In the genomic region with DNA sequence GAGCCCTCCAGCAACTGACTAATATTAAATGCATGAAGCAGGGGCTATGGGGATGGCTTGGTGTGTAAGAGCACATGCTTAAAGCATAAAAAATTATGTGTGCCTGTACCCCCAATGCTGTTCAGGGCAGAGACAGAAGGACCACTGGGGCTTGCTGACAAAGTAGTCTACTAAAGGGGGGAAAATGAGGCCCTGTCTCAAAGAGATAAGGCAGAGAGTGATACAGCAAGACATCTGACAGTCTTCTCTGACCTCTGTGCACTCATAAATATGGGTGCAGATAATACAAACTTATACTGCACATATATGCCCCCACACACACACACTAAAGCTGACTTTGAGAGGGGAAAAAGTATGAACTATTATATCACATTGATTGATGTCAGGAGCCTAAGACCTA, we compare ENCODE assay signal across 20 mouse cellular contexts.
A peak's percentile ranks its signal among the peaks of the same experiment; 100 is the strongest.
DNase-seq lines count a peak whose midpoint lies in the region; ATAC-seq lines count a peak whose summit lies in the region.
"Had no signal": no experiment of that assay in that cellular context is flagged by ENCODE, and none has a peak within 500 bp of the region (broad histone marks: within the 10 kb centered on the region; RNA-seq: fewer than 3 reads in every experiment).

No protein-coding gene starts in this region.

- ATAC-seq in liver, embryonic 15.5 days (ENCODE audit: insufficient read depth) = peak; percentile 79
- ATAC-seq: forebrain, embryonic 14.5 days; hindbrain, postnatal 0 days had no signal

- H3K27me3 ChIP-seq in limb, embryonic 10.5 days (ENCODE audit: low read depth, poor library complexity, severe bottlenecking) = no peaks in the 10 kb centered on the region
- H3K27me3 ChIP-seq in liver, embryonic 15.5 days = peaks cover 8% of the 10 kb centered on the region
- H3K27me3 ChIP-seq: heart, embryonic 15.5 days; hindbrain, embryonic 13.5 days had no signal

- peak overlapping the region; percentile 26; the same call in 1 of the 2 replicates for H3K27ac ChIP-seq in limb, embryonic 10.5 days
- no peak overlapping the region for H3K27ac ChIP-seq in liver, embryonic 15.5 days (replicated peaks)
- H3K27ac ChIP-seq: embryonic facial prominence, embryonic 10.5 days; gastrocnemius, adult 2 months; heart, embryonic 10.5 days; heart, embryonic 15.5 days; hindbrain, embryonic 13.5 days; hindbrain, postnatal 0 days had no signal

- no peak overlapping the region for H3K9ac ChIP-seq in liver, embryonic 15.5 days
- H3K9ac ChIP-seq: heart, embryonic 15.5 days; hindbrain, embryonic 13.5 days had no signal

- no peak overlapping the region for H3K4me2 ChIP-seq in liver, embryonic 15.5 days
- H3K4me2 ChIP-seq: heart, embryonic 15.5 days; hindbrain, embryonic 13.5 days had no signal

- peak; percentile 21 for DNase-seq in c-Kit-positive CD71-positive TER-119-positive erythroid progenitor cells, embryonic 14.5 days (ENCODE audit: low spot score)
- no peak for DNase-seq in limb, embryonic 10.5 days (ENCODE audit: low spot score)
- DNase-seq in adrenal gland, adult 18-20 months (ENCODE audit: low spot score in 2 of 2) = no peak
- DNase-seq in cerebellum, adult 8-10 months = no peak
- no peak for DNase-seq in ovary, postnatal 10 days (ENCODE audit: low spot score)
- DNase-seq: adrenal gland, postnatal 10 days; cerebellum, adult 11-12 months; cerebellum, postnatal 10 days; gastrocnemius, adult 2 months; gastrocnemius, postnatal 36 days; heart, adult 18-20 months; heart, postnatal 14 days had no signal

- peaks cover 47% of the 10 kb centered on the region for H3K4me1 ChIP-seq in limb, embryonic 10.5 days
- H3K4me1 ChIP-seq in liver, embryonic 15.5 days (replicated peaks) = peaks cover 30% of the 10 kb centered on the region

- no peak overlapping the region for H3K4me3 ChIP-seq in limb, embryonic 10.5 days
- H3K4me3 ChIP-seq in liver, embryonic 15.5 days (replicated peaks) = no peak overlapping the region
- H3K4me3 ChIP-seq: embryonic facial prominence, embryonic 10.5 days; forebrain, embryonic 10.5 days; gastrocnemius, adult 2 months; heart, embryonic 10.5 days; heart, embryonic 15.5 days; hindbrain, embryonic 13.5 days had no signal

- H3K36me3 ChIP-seq in limb, embryonic 10.5 days = no peaks in the 10 kb centered on the region
- no peaks in the 10 kb centered on the region for H3K36me3 ChIP-seq in liver, embryonic 15.5 days (replicated peaks)
- H3K36me3 ChIP-seq: embryonic facial prominence, embryonic 10.5 days; forebrain, embryonic 10.5 days; heart, embryonic 10.5 days; heart, embryonic 15.5 days; hindbrain, embryonic 13.5 days had no signal

- H3K9me3 ChIP-seq in limb, embryonic 10.5 days (replicated peaks) = no peaks in the 10 kb centered on the region
- H3K9me3 ChIP-seq in liver, embryonic 15.5 days (replicated peaks) = no peaks in the 10 kb centered on the region
- H3K9me3 ChIP-seq: embryonic facial prominence, embryonic 10.5 days; forebrain, embryonic 10.5 days; heart, embryonic 10.5 days; heart, embryonic 15.5 days; hindbrain, embryonic 13.5 days had no signal
